Mouse (Mus musculus) ES-Bruce4 (cell line): Measurements from ENCODE around the gene BC051142. TPM values are rescaled to one million over a fixed set of nuclear protein-coding genes. Genes with fewer than 3 reads are reported as not detected.
"Not testable (repeated sequence)": the region's sequence is repeated elsewhere in the genome, so short reads cannot be mapped to it uniquely, and the experiment has no call there.

Experiments
- H3K27ac ChIP-seq: 2 replicates; pipeline ENCODE4 v1.5.1; 2012; ENCODE audit warnings: low read length, inconsistent platforms; ENCODE audit not compliant: insufficient read depth
- H3K27me3 ChIP-seq: 2 replicates; pipeline ENCODE4 v1.6.1; 2012; ENCODE audit warnings: mild to moderate bottlenecking, low read length, inconsistent platforms; ENCODE audit not compliant: control insufficient read depth, poor library complexity, insufficient read depth, severe bottlenecking
- H3K36me3 ChIP-seq: 2 replicates; pipeline ENCODE4 v1.6.1; 2012; ENCODE audit warnings: inconsistent platforms, mild to moderate bottlenecking, low read length, moderate library complexity; ENCODE audit not compliant: control insufficient read depth, poor library complexity, insufficient read depth, severe bottlenecking
- H3K4me1 ChIP-seq: one replicate; pipeline ENCODE4 v1.8.1; 2011; ENCODE audit warnings: low read length; ENCODE audit not compliant: control insufficient read depth, insufficient read depth
- H3K4me3 ChIP-seq: 2 replicates; pipeline ENCODE4 v1.5.1; 2011; ENCODE audit warnings: low read depth, mild to moderate bottlenecking, low read length
- H3K9ac ChIP-seq: 2 replicates; pipeline ENCODE4 v1.6.1; 2012; ENCODE audit warnings: low read depth, mild to moderate bottlenecking, inconsistent platforms; ENCODE audit not compliant: poor library complexity, severe bottlenecking
- H3K9me3 ChIP-seq: replicated peaks from 2 replicates; pipeline ENCODE4 v1.6.1; 2012; ENCODE audit warnings: mild to moderate bottlenecking, low read length, inconsistent platforms; ENCODE audit not compliant: control insufficient read depth, poor library complexity, insufficient read depth, severe bottlenecking
- CTCF ChIP-seq: IDR thresholded peaks from one replicate; pipeline ENCODE4 v1.8.1; 2011; ENCODE audit warnings: low read depth, low read length
- EP300 ChIP-seq: IDR thresholded peaks from 2 replicates; pipeline ENCODE4 v1.6.1; 2011; ENCODE audit warnings: low read depth, low read length; ENCODE audit not compliant: insufficient read depth
- POLR2A ChIP-seq: IDR thresholded peaks from one replicate; pipeline ENCODE4 v1.8.1; 2011; ENCODE audit warnings: low read length; ENCODE audit not compliant: insufficient read depth
- polyA plus RNA-seq: library from polyadenylated mRNA; stranded (reverse); fragments of >200 nt; gene quantifications from 2 replicates; pipeline ENCODE4 v1.2.4, GENCODE M21; 2011; ENCODE audit warnings: low read depth; ENCODE audit not compliant: missing spikeins, insufficient read depth, insufficient read length

The BC051142 gene
- polyA plus RNA-seq, 1 experiment, result not detected

GRCm38 (mm10) chr17:34496539-34496938, 97.9 kb downstream of the BC051142 start:
- no peaks in the 10 kb centered on the region for H3K9me3 ChIP-seq
- H3K4me3 ChIP-seq, result no peak overlapping the region
- H3K36me3 ChIP-seq, result no peaks in the 10 kb centered on the region
- no peak for TF ChIP-seq POLR2A
- TF ChIP-seq EP300, result no peak
- H3K4me1 ChIP-seq, result no peaks in the 10 kb centered on the region
- H3K9ac ChIP-seq, result no peak overlapping the region
- H3K27me3 ChIP-seq, result no peaks in the 10 kb centered on the region
- no peak overlapping the region for H3K27ac ChIP-seq

GRCm38 (mm10) chr17:34497319-34497718, 98.7 kb downstream of the BC051142 start:
- H3K27ac ChIP-seq, H3K4me3 ChIP-seq, H3K36me3 ChIP-seq, H3K9me3 ChIP-seq, H3K4me1 ChIP-seq, H3K9ac ChIP-seq, H3K27me3 ChIP-seq: not testable (repeated sequence)

- not testable (repeated sequence) for H3K4me1 ChIP-seq, H3K9me3 ChIP-seq, H3K9ac ChIP-seq, H3K36me3 ChIP-seq, H3K27me3 ChIP-seq, H3K27ac ChIP-seq, H3K4me3 ChIP-seq
Observed at GRCm38 (mm10) chr17:34497726-34498125, 99.1 kb downstream of the BC051142 start.

- H3K36me3 ChIP-seq, result no peaks in the 10 kb centered on the region
- TF ChIP-seq POLR2A, result no peak
- TF ChIP-seq CTCF, result no peak
- no peak for TF ChIP-seq EP300
- no peaks in the 10 kb centered on the region for H3K27me3 ChIP-seq
- H3K4me3 ChIP-seq, result no peak overlapping the region
- no peaks in the 10 kb centered on the region for H3K9me3 ChIP-seq
- H3K27ac ChIP-seq, result no peak overlapping the region
- H3K9ac ChIP-seq, result no peak overlapping the region
- no peaks in the 10 kb centered on the region for H3K4me1 ChIP-seq
Observed at GRCm38 (mm10) chr17:34507591-34507990, 109.0 kb downstream of the BC051142 start.

Other genes starting within 250 kb of the BC051142 start
- 0.65 and 1.1 TPM in 2 replicates for gene H2-DMb1, start 245.7 kb upstream of the BC051142 start, polyA plus RNA-seq
- gene Tap1, start 211.3 kb upstream of the BC051142 start, polyA plus RNA-seq, result 21.6 and 24.6 TPM in 2 replicates
- 8.7 and 10.2 TPM in 2 replicates for gene Psmb9, start 211.1 kb upstream of the BC051142 start, polyA plus RNA-seq
- gene Psmb8, start 201.1 kb upstream of the BC051142 start, polyA plus RNA-seq, result 20.5 and 27.6 TPM in 2 replicates
- gene Tap2, start 195.3 kb upstream of the BC051142 start, polyA plus RNA-seq, result 18.8 and 22.7 TPM in 2 replicates
- gene H2-Ob, start 159.9 kb upstream of the BC051142 start, polyA plus RNA-seq, result not detected in 2 replicates
- 2.3 and 2.4 TPM in 2 replicates for gene H2-Ab1, start 141.1 kb upstream of the BC051142 start, polyA plus RNA-seq
- not detected in 2 replicates for gene H2-Aa, start 111.0 kb upstream of the BC051142 start, polyA plus RNA-seq
- gene H2-Eb1, start 93.0 kb upstream of the BC051142 start, polyA plus RNA-seq, result 2.8 and 4.6 TPM in 2 replicates
- gene H2-Eb2, start 73.2 kb upstream of the BC051142 start, polyA plus RNA-seq, result not detected in 2 replicates
- not detected in 2 replicates for gene Btnl2, start 44.0 kb upstream of the BC051142 start, polyA plus RNA-seq
- 0.28 TPM in 1 of 2 replicates, not detected in the other for gene Btnl1, start 21.7 kb upstream of the BC051142 start, polyA plus RNA-seq
- not detected in 2 replicates for gene Btnl4, start 78.5 kb downstream of the BC051142 start, polyA plus RNA-seq
- gene Btnl6, start 118.5 kb downstream of the BC051142 start, polyA plus RNA-seq, result not detected in 2 replicates
- 4.6 and 7.0 TPM in 2 replicates for gene Notch4, start 165.4 kb downstream of the BC051142 start, polyA plus RNA-seq
- 3.9 and 4.2 TPM in 2 replicates for gene Gpsm3, start 191.0 kb downstream of the BC051142 start, polyA plus RNA-seq
- 66.1 and 73.0 TPM in 2 replicates for gene Pbx2, start 192.4 kb downstream of the BC051142 start, polyA plus RNA-seq
- gene Ager, start 199.0 kb downstream of the BC051142 start, polyA plus RNA-seq, result 1.4 and 2.5 TPM in 2 replicates
- gene Rnf5, start 204.9 kb downstream of the BC051142 start, polyA plus RNA-seq, result 74.3 and 75.9 TPM in 2 replicates
- 66.8 and 81.7 TPM in 2 replicates for gene Agpat1, start 205.4 kb downstream of the BC051142 start, polyA plus RNA-seq
- 0.85 and 1.1 TPM in 2 replicates for gene Egfl8, start 217.2 kb downstream of the BC051142 start, polyA plus RNA-seq
- gene Ppt2, start 229.7 kb downstream of the BC051142 start, polyA plus RNA-seq, result 26.7 and 29.2 TPM in 2 replicates
- gene Prrt1, start 230.7 kb downstream of the BC051142 start, polyA plus RNA-seq, result not detected in 2 replicates
- gene Fkbpl, start 245.9 kb downstream of the BC051142 start, polyA plus RNA-seq, result 11.0 and 16.5 TPM in 2 replicates
- 31.3 and 32.0 TPM in 2 replicates for gene Atf6b, start 248.3 kb downstream of the BC051142 start, polyA plus RNA-seq